Mouse (Mus musculus) layer of hippocampus, adult 8-10 months (tissue): ENCODE results near the gene Tbx10. TPM values are rescaled to one million over a fixed set of nuclear protein-coding genes. Genes with fewer than 3 reads are reported as not detected.
"Not testable (repeated sequence)": the region's sequence is repeated elsewhere in the genome, so short reads cannot be mapped to it uniquely, and the experiment has no call there.

ENCODE experiments used
- DNase-seq, 2 experiments: peaks; one replicate each; pipeline ENCODE4 v3.0.0; 2022; ENCODE audit warnings: low spot score in 2 of 2
- total RNA-seq, 4 experiments: library from RNA; stranded (reverse); gene quantifications; 2 replicates each; pipeline ENCODE4 v1.2.4; 2022

Gene Tbx10
- total RNA-seq, 4 experiments from 2014 or later = not detected

DNA sequence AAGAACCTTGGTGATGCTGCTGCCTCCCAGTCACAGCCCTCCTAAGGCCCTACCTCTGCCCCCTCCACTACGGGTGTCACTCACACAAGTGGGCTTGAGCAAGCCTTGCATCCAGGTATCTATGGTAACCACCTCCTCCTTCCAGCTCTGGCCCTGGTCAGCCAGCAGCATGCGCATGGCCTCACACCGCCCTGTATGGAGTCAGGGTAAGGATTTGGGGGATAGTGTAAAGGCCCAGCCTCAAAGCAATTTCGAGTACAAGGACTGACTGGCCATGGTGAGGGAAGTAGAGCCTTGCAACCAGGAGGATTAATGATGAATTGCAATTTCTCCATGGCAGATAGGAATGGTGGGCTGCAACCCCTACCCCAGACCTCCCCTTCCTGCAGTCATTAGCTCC, 48.9 kb downstream of the Tbx10 start:
- not testable (repeated sequence) for DNase-seq

DNA sequence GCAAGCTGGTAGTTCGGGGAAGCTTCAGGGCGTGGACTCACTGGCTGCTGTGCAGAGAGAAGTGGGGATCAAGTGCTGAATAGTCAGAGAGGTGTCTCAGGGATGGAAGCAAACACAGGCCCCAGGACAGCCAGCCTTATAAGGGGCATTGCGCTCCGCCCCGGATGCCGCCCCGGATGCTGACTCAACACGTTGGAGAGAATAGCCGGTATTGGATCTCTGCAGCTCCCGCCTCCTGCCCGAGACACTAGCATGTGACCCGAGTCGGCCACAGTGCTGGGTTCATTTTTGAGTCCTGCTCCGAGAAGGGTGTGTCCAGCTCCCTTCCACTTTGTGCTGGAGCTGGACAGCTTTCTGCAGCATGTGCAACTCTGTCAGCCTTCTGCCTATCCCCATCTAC, 49.6 kb downstream of the Tbx10 start:
- no peak for DNase-seq

DNA sequence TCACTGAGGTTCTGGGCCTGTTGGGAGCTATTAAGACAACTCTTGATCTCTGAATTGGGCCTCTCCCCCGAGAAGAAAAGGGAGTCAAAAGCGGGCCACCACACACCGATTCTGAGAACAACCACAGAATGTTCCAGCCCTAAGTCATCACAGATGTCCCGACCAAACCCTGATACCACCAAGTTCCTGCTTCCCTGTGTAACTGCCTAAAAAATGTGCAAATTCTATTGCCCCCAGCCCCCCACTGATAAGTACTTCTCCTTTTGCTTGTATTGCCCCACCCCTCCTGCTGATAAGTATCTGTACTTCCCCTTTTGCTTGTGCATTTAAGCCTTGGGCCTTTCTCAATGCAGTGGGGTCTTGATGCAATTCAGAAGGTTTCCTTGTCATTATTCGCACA, 51.6 kb downstream of the Tbx10 start:
- DNase-seq = not testable (repeated sequence)

DNA sequence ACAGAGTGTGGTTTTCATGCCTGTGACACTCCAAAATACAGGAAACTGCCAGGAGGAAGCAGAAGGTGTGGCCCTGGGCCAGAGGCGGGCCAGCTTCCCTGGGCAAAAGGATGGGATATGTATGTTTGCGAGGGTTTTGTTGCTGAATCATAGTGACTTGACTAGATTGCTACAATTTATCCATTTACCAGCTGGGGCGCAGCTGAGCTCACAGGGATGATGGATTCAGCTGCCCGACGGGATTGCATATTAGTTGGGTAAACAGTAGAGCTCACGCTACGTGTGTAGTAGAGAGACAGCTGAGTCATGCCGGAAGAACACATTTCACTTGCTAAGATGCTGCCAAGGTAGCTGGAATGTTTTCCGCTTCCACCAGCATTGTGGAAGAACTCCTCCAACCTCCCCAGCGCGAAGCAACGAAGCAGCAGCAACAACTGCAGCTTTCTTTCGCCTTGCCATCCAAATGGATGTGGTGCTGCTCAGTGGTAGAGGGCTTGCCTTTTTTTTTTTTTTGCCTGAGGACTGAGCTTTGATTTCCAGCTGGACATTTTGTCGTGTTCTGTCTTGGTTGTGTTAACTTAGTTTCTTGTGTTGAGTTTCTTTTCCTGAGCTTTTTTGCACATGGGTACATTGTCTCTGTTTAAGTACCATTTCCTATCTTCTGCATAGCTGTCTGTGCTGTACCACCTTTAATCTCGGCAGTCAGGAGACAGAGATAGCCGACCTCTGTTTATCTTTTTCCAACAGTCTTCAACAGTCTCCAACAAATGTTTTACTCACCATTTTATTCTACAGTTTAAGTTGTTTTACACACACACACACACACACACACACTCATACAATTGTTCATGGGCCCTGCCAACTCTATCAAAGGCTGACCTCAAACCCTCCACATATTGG, 53.7 kb downstream of the Tbx10 start, which contains the start of gene Gstp2:
Gene Gstp2 (minus strand): TSS at position 58 of the 900 bp plus-strand sequence.
- peak; percentile 84 to 86 for DNase-seq

DNA sequence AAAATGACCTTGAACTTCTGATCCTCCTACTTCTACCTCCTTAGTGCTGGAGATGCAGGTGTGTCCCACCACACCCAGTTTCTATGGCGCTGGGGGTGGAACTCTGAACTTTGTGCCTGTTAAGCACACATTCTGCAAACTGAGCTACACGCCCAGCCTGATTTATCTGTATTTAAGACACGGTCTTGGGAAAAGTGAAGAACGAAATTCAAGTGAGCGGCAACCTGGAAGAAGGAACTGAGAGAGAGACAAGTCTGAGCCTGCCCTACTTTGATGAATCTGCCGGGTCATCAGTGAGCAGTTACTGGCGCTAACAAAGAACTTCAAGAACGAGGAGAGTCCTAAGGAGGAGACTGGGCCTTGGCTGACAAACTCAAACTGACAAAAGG, 54.3 kb downstream of the Tbx10 start:
- DNase-seq = no peak

DNA sequence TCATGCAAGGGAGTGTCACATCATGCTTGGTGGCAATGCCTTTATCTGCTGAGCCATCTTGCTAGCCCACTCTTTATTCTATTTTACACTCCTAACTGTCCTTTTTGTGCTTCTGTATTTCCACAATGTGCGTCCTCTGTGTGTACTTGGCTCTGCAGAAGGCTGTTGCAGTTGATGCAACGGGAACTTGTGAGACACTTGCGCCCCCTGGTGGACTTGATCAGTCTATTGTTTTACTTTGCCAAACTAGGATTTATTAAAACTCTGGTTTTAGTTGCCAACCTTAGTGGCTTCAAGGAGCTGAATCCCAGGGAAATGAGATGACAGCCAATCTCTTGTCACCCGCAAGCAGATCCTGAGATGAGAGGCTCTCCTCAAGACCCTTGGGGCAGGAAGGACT, 55.3 kb downstream of the Tbx10 start:
- DNase-seq = peak in 1 of 2 experiments; percentile 73

DNA sequence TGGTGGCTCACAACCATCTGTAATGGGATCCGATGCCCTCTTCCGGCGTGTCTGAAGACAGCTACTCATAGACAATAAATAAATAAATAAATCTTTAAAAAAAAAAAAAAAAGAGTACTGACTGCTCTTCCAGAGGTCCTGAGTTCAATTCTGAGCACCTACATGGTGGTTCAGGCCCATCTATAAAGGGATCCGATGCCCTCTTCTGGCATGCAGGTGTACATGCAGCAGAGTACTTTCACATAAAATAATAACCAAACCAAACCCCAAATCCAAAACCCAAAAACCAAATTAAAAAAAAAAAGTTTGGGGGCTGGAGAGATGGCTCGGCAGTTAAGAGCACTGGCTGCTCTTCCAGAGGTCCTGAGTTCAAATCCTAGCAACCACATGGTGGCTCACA, 56.5 kb downstream of the Tbx10 start:
- not testable (repeated sequence) for DNase-seq

Other genes starting within 250 kb of the Tbx10 start
- 10 to 100 TPM; 51.5 to 62.6 (median 60.4) TPM for gene Kmt5b, start 225.3 kb upstream of the Tbx10 start, total RNA-seq
- 100 to 1,000 TPM in 2 of 4 experiments, 10 to 100 TPM in 2; 77.7 to 128 (median 104) TPM for gene Chka, start 141.0 kb upstream of the Tbx10 start, total RNA-seq
- gene Tcirg1, start 85.6 kb upstream of the Tbx10 start, total RNA-seq = 10 to 100 TPM; 19.4 to 39.9 (median 30.6) TPM
- gene Ndufs8, start 80.0 kb upstream of the Tbx10 start, total RNA-seq = 100 to 1,000 TPM; 114 to 145 (median 126) TPM
- gene Aldh3b1, start 62.9 kb upstream of the Tbx10 start, total RNA-seq = 1 to 10 TPM; 3.5 to 7.6 (median 5.5) TPM
- gene Unc93b1, start 57.6 kb upstream of the Tbx10 start, total RNA-seq = 10 to 100 TPM; 12.1 to 49.4 (median 31.1) TPM
- not detected for gene Aldh3b3, start 34.1 kb upstream of the Tbx10 start, total RNA-seq
- 1 to 10 TPM in 2 of 4 experiments, under 1 TPM in 2; 0.47 to 1.3 (median 0.90) TPM for gene Aldh3b2, start 20.4 kb upstream of the Tbx10 start, total RNA-seq
- 1 to 10 TPM; 1.5 to 2.7 (median 1.7) TPM for gene Acy3, start 6.2 kb upstream of the Tbx10 start, total RNA-seq
- gene Nudt8, start 7.8 kb downstream of the Tbx10 start, total RNA-seq = 1 to 10 TPM; 7.7 to 9.4 (median 8.7) TPM
- 1 to 10 TPM in 3 of 4 experiments, under 1 TPM in 1; 0.86 to 2.4 (median 1.7) TPM for gene Gm49405, start 7.9 kb downstream of the Tbx10 start, total RNA-seq
- 1 to 10 TPM; 1.6 to 3.5 (median 3.0) TPM for gene Doc2g, start 10.6 kb downstream of the Tbx10 start, total RNA-seq
- 100 to 1,000 TPM; 246 to 277 (median 263) TPM for gene Ndufv1, start 20.1 kb downstream of the Tbx10 start, total RNA-seq
- 100 to 1,000 TPM; 395 to 468 (median 434) TPM for gene Gstp1, start 45.2 kb downstream of the Tbx10 start, total RNA-seq
- 10 to 100 TPM; 44.8 to 75.0 (median 48.9) TPM for gene Gstp2, start 53.3 kb downstream of the Tbx10 start, total RNA-seq
- not detected for gene Gstp3, start 66.8 kb downstream of the Tbx10 start, total RNA-seq
- not detected for gene Cabp2, start 88.8 kb downstream of the Tbx10 start, total RNA-seq
- gene Cdk2ap2, start 104.4 kb downstream of the Tbx10 start, total RNA-seq = 10 to 100 TPM; 27.6 to 38.9 (median 31.5) TPM
- gene Pitpnm1, start 107.2 kb downstream of the Tbx10 start, total RNA-seq = 100 to 1,000 TPM; 180 to 200 (median 193) TPM
- 100 to 1,000 TPM; 117 to 127 (median 123) TPM for gene Aip, start 133.1 kb downstream of the Tbx10 start, total RNA-seq
- gene Gpr152, start 147.0 kb downstream of the Tbx10 start, total RNA-seq = under 1 TPM in 1 of 4 experiments, not detected in 3; 0.07 TPM
- gene Cabp4, start 151.3 kb downstream of the Tbx10 start, total RNA-seq = under 1 TPM in 1 of 4 experiments, not detected in 3; 0.68 TPM
- gene Coro1b, start 155.9 kb downstream of the Tbx10 start, total RNA-seq = 10 to 100 TPM; 83.8 to 99.0 (median 98.2) TPM
- 1 to 10 TPM; 1.3 to 4.4 (median 1.6) TPM for gene Ptprcap, start 160.9 kb downstream of the Tbx10 start, total RNA-seq
- gene Rps6kb2, start 170.6 kb downstream of the Tbx10 start, total RNA-seq = 10 to 100 TPM; 30.1 to 44.3 (median 41.1) TPM
- 10 to 100 TPM in 1 of 4 experiments, 1 to 10 TPM in 3; 6.3 to 10.1 (median 8.9) TPM for gene Carns1, start 182.7 kb downstream of the Tbx10 start, total RNA-seq
- gene Tbc1d10c, start 198.5 kb downstream of the Tbx10 start, total RNA-seq = 1 to 10 TPM in 3 of 4 experiments, under 1 TPM in 1; 0.66 to 2.0 (median 1.4) TPM
- gene Ppp1ca, start 199.3 kb downstream of the Tbx10 start, total RNA-seq = 100 to 1,000 TPM; 255 to 271 (median 266) TPM
- gene Rad9a, start 208.9 kb downstream of the Tbx10 start, total RNA-seq = 10 to 100 TPM in 2 of 4 experiments, 1 to 10 TPM in 2; 8.7 to 11.6 (median 9.7) TPM
- 1 to 10 TPM in 3 of 4 experiments, under 1 TPM in 1; 0.70 to 3.3 (median 1.9) TPM for gene Clcf1, start 221.5 kb downstream of the Tbx10 start, total RNA-seq
- not detected for gene AC109138.7, start 221.6 kb downstream of the Tbx10 start, total RNA-seq
- gene Pold4, start 239.1 kb downstream of the Tbx10 start, total RNA-seq = 10 to 100 TPM; 13.3 to 25.1 (median 18.5) TPM